Mouse (Mus musculus) heart, postnatal 0 days (tissue): ENCODE data around the gene Pax8.

Source experiments
- CTCF ChIP-seq: IDR thresholded peaks from 2 replicates; pipeline ENCODE4 v1.5.1; 2016; ENCODE audit warnings: antibody characterized with exemption, control low read depth, low read depth
- EP300 ChIP-seq: IDR thresholded peaks from 2 replicates; pipeline ENCODE4 v1.6.1; 2016; ENCODE audit warnings: antibody characterized with exemption, low read depth

DNA sequence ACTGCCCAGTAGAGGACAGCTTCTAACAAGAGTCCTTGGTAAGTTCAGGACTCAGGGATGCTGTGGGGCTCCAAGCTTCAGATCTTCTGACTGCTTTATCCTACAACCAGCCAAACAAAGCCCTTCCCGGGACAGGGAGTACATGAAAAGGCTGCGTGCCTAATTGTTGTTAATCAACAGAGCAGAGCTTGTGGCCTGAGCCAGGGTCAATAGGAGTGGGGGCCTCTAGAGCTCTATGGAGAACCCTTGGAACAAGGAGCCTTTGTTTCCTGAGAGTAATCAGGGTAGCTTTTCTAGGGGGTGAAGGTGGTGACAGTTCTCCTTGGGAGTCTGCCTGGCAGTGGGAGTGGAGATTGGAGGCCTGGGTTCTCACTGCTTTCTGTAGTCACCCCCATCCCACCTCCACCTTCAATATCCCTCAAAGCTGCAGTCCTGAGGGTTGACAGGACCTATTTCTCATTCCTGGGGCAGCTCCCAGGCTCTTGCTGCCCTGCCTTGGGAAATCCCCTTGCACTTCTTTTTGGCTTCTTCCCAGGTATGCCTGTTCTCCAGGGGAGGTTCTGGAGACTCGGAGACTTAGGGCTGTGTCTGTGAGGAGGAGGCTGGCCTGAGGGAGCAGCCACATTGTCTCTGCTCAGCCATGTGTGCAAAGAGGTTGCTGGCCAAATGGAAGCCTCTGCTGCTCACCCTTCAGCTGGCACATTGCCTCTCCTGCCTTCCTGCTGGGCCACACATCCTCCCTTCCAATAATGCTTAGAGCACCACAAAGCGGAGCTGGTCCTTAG, 67.5 kb downstream of the Pax8 start:
- TF ChIP-seq CTCF (no peak), EP300 (no peak)
